Mouse (Mus musculus) limb, embryonic 14.5 days (tissue): ENCODE measurements around the gene Rsph14. TPM values are rescaled to one million over a fixed set of nuclear protein-coding genes. Genes with fewer than 3 reads are reported as not detected.

ENCODE experiments used
- ATAC-seq: fragments of 200-750 bp; cut with Nextera tagmentation; 2 replicates; pipeline ENCODE4 v1.8.0; 2017; ENCODE audit warnings: low read depth, moderate number of reproducible peaks, moderate TSS enrichment; ENCODE audit not compliant: low FRiP score
- DNase-seq: peaks from one replicate; pipeline ENCODE4 v3.0.0-alpha.2; 2015; ENCODE audit warnings: low spot score
- H3K27ac ChIP-seq: fragments of 300-500 bp; sonication (generic); replicated peaks from 2 replicates; pipeline ENCODE4 v1.5.1; 2014; ENCODE audit warnings: low read depth, mild to moderate bottlenecking, low read length, moderate library complexity, mixed read lengths
- H3K27me3 ChIP-seq: fragments of 300-500 bp; sonication (generic); 2 replicates; pipeline ENCODE4 v1.6.1; 2014; ENCODE audit warnings: low read length, mixed read lengths; ENCODE audit not compliant: control insufficient read depth, insufficient read depth
- H3K36me3 ChIP-seq: fragments of 300-500 bp; sonication (generic); 2 replicates; pipeline ENCODE4 v1.6.1; 2014; ENCODE audit warnings: mild to moderate bottlenecking, low read length, moderate library complexity, mixed read lengths; ENCODE audit not compliant: control insufficient read depth, insufficient read depth
- H3K4me1 ChIP-seq: fragments of 300-500 bp; sonication (generic); 2 replicates; pipeline ENCODE4 v1.6.1; 2014; ENCODE audit warnings: antibody characterized with exemption, low read length, mixed read lengths; ENCODE audit not compliant: control insufficient read depth, insufficient read depth
- H3K4me2 ChIP-seq: fragments of 300-500 bp; sonication (generic); replicated peaks from 2 replicates; pipeline ENCODE4 v1.6.1; 2014; ENCODE audit warnings: low read depth, mild to moderate bottlenecking, low read length, moderate library complexity; ENCODE audit not compliant: severe bottlenecking
- H3K4me3 ChIP-seq: fragments of 300-500 bp; sonication (generic); replicated peaks from 2 replicates; pipeline ENCODE4 v1.5.1; 2014; ENCODE audit warnings: low read length
- H3K9ac ChIP-seq: fragments of 300-500 bp; sonication (generic); 2 replicates; pipeline ENCODE4 v1.6.1; 2014; ENCODE audit warnings: mild to moderate bottlenecking, low read depth, low read length, moderate library complexity; ENCODE audit not compliant: severe bottlenecking
- H3K9me3 ChIP-seq: fragments of 300-500 bp; sonication (generic); 2 replicates; pipeline ENCODE4 v1.6.1; 2016; ENCODE audit warnings: low read length; ENCODE audit not compliant: control insufficient read depth
- POLR2A ChIP-seq: fragments of 200-500 bp; IDR thresholded peaks from 2 replicates; pipeline ENCODE4 v1.8.0; 2012; ENCODE audit warnings: inconsistent platforms, mild to moderate bottlenecking, moderate library complexity, borderline replicate concordance; ENCODE audit not compliant: insufficient read depth, insufficient read length; ENCODE audit errors: extremely low read depth
- WGBS: fragments of 180-500 bp; shearing (Covaris S2); extraction: QIAGEN DNeasy Blood & Tissue Kit; methylation state at CpG from one replicate; pipeline ENCODE4 v1.1.7; 2014; 5-methylcytosine and 5-hydroxymethylcytosine counted together
- polyA plus RNA-seq, 2 experiments: library from polyadenylated mRNA; depleted of rRNA in 1 of 2; stranded (reverse) in 1 of 2; unstranded in 1 of 2; fragments of >200 nt; fragmentation: Nextera tagmentation in 1 of 2; extraction: Ambion mirVana in 1 of 2; gene quantifications; 2 replicates each; pipeline versions ENCODE4 v1.2.1 to v1.2.3; 2012 to 2014

Gene Rsph14
- polyA plus RNA-seq, 2 experiments: not detected

GRCm38 (mm10) chr10:74939300-74939699 is 93.1 kb downstream of the Rsph14 start:
- TF ChIP-seq POLR2A: no peak
- no peak for ATAC-seq
- H3K27me3 ChIP-seq: no peaks in the 10 kb centered on the region
- no peak overlapping the region for H3K9ac ChIP-seq
- no peak overlapping the region for H3K4me2 ChIP-seq
- H3K4me1 ChIP-seq: no peaks in the 10 kb centered on the region
- H3K27ac ChIP-seq: no peak overlapping the region
- 59% methylated on average over 3 of the region's 3 CpGs for WGBS
- no peak overlapping the region for H3K4me3 ChIP-seq
- H3K36me3 ChIP-seq: no peaks in the 10 kb centered on the region
- no peak for DNase-seq
- H3K9me3 ChIP-seq: no peaks in the 10 kb centered on the region

- 57% methylated on average over 5 of the region's 5 CpGs for WGBS
- TF ChIP-seq POLR2A: no peak
- no peak for DNase-seq
- Histone ChIP-seq H3K36me3 (no peaks in the 10 kb centered on the region), H3K4me3 (no peak overlapping the region), H3K9ac (no peak overlapping the region), H3K27ac (no peak overlapping the region), H3K4me2 (no peak overlapping the region), H3K27me3 (no peaks in the 10 kb centered on the region), H3K4me1 (no peaks in the 10 kb centered on the region), H3K9me3 (no peaks in the 10 kb centered on the region)
- ATAC-seq: no peak
These were observed 94.0 kb downstream of the Rsph14 start for GRCm38 (mm10) chr10:74938410-74938809.

GRCm38 (mm10) chr10:74937003-74937790 is 95.2 kb downstream of the Rsph14 start:
- TF ChIP-seq POLR2A: no peak
- ATAC-seq: no peak; the same call in 1 of the 2 replicates

GRCm38 (mm10) chr10:74935016-74935415 is 97.4 kb downstream of the Rsph14 start:
- WGBS: 40% methylated on average over 6 of the region's 6 CpGs
- no peaks in the 10 kb centered on the region for H3K9me3 ChIP-seq
- ATAC-seq: no peak

More at GRCm38 (mm10) chr10:74937003-74937790, 95.2 kb downstream of the Rsph14 start:
- DNase-seq: peak; percentile 52
- no peaks in the 10 kb centered on the region for H3K4me1 ChIP-seq
- H3K27me3 ChIP-seq: no peaks in the 10 kb centered on the region
- H3K9ac ChIP-seq: no peak overlapping the region
- no peaks in the 10 kb centered on the region for H3K36me3 ChIP-seq
- H3K4me3 ChIP-seq: no peak overlapping the region
- 78% methylated on average over 10 of the region's 10 CpGs for WGBS
- no peak overlapping the region for H3K4me2 ChIP-seq
- H3K9me3 ChIP-seq: no peaks in the 10 kb centered on the region
- no peak overlapping the region for H3K27ac ChIP-seq

GRCm38 (mm10) chr10:74934521-74934920 is 97.9 kb downstream of the Rsph14 start:
- 75% methylated on average over 12 of the region's 12 CpGs for WGBS
- Histone ChIP-seq H3K36me3 (no peaks in the 10 kb centered on the region), H3K9me3 (no peaks in the 10 kb centered on the region), H3K27ac (no peak overlapping the region), H3K9ac (no peak overlapping the region), H3K4me2 (no peak overlapping the region), H3K4me3 (no peak overlapping the region), H3K4me1 (no peaks in the 10 kb centered on the region), H3K27me3 (no peaks in the 10 kb centered on the region)
- no peak for TF ChIP-seq POLR2A
- ATAC-seq: no peak
- no peak for DNase-seq

More at GRCm38 (mm10) chr10:74935016-74935415, 97.4 kb downstream of the Rsph14 start:
- no peak for TF ChIP-seq POLR2A
- Histone ChIP-seq H3K9ac (no peak overlapping the region), H3K4me3 (no peak overlapping the region), H3K36me3 (no peaks in the 10 kb centered on the region), H3K27ac (no peak overlapping the region), H3K4me1 (no peaks in the 10 kb centered on the region), H3K4me2 (no peak overlapping the region), H3K27me3 (no peaks in the 10 kb centered on the region)
- no peak for DNase-seq
